Mouse (Mus musculus) sigmoid colon, adult 10 weeks (tissue): ENCODE data around the gene Mid1ip1. TPM values are rescaled to one million over a fixed set of nuclear protein-coding genes. Genes with fewer than 3 reads are reported as not detected.

ENCODE experiments used
- polyA plus RNA-seq: library from polyadenylated mRNA; stranded (reverse); fragments of 350-450 nt; fragmentation: Illumina TruSeq; extraction: RNeasy Lipid Tissue Mini Kit (QIAGEN cat#74804); gene quantifications from one replicate; pipeline ENCODE4 v1.2.3, GENCODE M21; 2014; ENCODE audit warnings: low read depth, low replicate concordance

Mid1ip1 gene
- 12.3 TPM for polyA plus RNA-seq

GRCm38 (mm10) chrX:10714696-10715140, at the start of gene Mid1ip1:
Gene Mid1ip1 (plus strand): TSS chrX:10715013.

Other genes with a start within 250 kb of the Mid1ip1 start
- 75.0 TPM for gene Tspan7, start 229.9 kb upstream of the Mid1ip1 start, polyA plus RNA-seq